Mouse (Mus musculus) bone marrow, adult 2 months (tissue): ENCODE measurements around the gene Sh3pxd2a. TPM values are rescaled to one million over a fixed set of nuclear protein-coding genes. Genes with fewer than 3 reads are reported as not detected.
A peak's percentile ranks its signal among the peaks of the same experiment; 100 is the strongest.

Experiments
- H3K27ac ChIP-seq: fragments of 200-500 bp; 2 replicates; pipeline ENCODE4 v1.5.1; 2012; ENCODE audit warnings: low read depth, mild to moderate bottlenecking, control low read depth, inconsistent platforms, low read length; ENCODE audit not compliant: control insufficient read depth, poor library complexity, insufficient read depth
- H3K4me1 ChIP-seq: fragments of 200-500 bp; 2 replicates; pipeline ENCODE4 v1.6.1; 2011; ENCODE audit warnings: low read length; ENCODE audit not compliant: control insufficient read depth, insufficient read depth
- H3K4me3 ChIP-seq: fragments of 200-500 bp; replicated peaks from 2 replicates; pipeline ENCODE3; 2011; ENCODE audit warnings: mild to moderate bottlenecking, low read depth, low read length, control low read depth; ENCODE audit not compliant: control insufficient read depth
- CTCF ChIP-seq: fragments of 200-500 bp; IDR thresholded peaks from 2 replicates; pipeline ENCODE4 v1.5.1; 2011; ENCODE audit warnings: low read length, control low read depth; ENCODE audit not compliant: control insufficient read depth, insufficient read depth
- POLR2A ChIP-seq: fragments of 200-500 bp; IDR thresholded peaks from 2 replicates; pipeline ENCODE4 v1.6.1; 2011; ENCODE audit warnings: low read depth, mild to moderate bottlenecking, control low read depth, low read length, borderline replicate concordance; ENCODE audit not compliant: control insufficient read depth
- WGBS: fragments of 180-500 bp; shearing (Covaris S2); methylation state at CpG from one replicate; pipeline ENCODE4 v1.1.7; 2018; 5-methylcytosine and 5-hydroxymethylcytosine counted together
- polyA plus RNA-seq: library from polyadenylated mRNA; stranded (reverse); fragments of >200 nt; gene quantifications from 2 replicates; pipeline ENCODE4 v1.2.4, GENCODE M21; 2011; ENCODE audit warnings: low replicate concordance; ENCODE audit not compliant: missing spikeins, insufficient read depth, insufficient read length

Sh3pxd2a gene
- polyA plus RNA-seq, 1 experiment = 8.3 TPM

- Histone ChIP-seq H3K27ac (no peak overlapping the region), H3K4me3 (no peak overlapping the region), H3K4me1 (no peaks in the 10 kb centered on the region; the same call in none of the 2 replicates)
- WGBS = 71% methylated on average over 13 of the region's 13 CpGs
- TF ChIP-seq POLR2A = no peak
- no peak for TF ChIP-seq CTCF
These were observed 6.3 kb downstream of the Sh3pxd2a start for GRCm38 (mm10) chr19:47457711-47458503.

DNA sequence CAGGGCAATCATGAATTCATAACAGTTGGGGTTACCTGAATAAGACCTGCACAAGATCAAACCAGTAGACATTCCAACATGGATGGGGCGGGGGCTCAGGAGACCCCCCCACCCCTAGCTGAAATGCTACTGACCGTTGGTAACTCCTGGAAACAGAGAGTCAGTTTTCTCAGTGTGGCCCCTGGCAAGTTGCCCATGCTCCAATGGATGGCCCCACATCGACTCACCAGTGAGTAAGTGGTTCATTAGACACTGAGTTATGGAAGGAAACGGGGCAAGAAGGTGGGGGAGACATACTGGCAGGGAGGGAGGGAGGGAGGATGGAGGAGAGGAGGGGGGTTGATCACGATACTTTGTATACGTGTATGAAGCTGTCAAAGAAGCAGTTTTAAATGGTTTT, 8.2 kb downstream of the Sh3pxd2a start:
- H3K4me3 ChIP-seq = no peak overlapping the region
- no peaks in the 10 kb centered on the region; the same call in none of the 2 replicates for H3K4me1 ChIP-seq
- H3K27ac ChIP-seq = no peak overlapping the region
- no peak for TF ChIP-seq POLR2A
- TF ChIP-seq CTCF = no peak
- WGBS = 43% methylated on average over 6 of the region's 6 CpGs

DNA sequence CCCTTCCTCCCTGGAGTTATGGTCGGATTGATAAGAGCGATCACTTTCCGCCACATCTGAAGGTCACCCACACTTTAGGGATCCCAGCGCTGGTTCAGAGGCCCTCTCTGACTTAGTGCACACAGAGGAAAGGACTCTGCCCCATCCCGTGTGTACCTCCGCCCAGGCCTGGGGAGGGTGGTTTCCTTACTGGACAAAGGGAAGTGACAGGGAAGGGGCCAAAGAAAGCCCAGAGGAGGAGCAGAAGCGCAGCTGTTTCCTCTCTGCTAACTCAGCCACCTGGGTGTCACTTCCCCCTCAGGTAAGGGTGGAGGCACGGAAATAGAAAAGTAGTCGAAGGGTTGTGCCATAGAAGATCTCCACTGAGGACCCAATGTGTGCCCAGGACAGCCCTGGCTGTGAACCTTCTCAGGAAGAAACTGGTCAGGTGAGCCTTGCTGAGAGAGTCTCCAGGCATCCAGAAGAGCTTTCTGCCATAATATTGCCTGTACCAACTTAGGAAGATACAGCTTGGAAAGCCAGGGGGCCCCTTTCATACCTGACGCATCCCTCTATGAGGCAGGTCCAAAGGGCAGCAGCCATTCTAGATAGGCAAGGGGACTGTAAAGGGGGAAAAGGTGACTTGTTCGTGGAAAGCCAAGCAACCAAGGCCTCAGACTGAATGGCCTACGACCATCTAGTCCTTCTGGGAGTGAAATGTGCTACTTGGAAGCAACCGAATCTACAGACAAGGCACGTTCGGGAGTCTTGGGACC, 9.0 kb downstream of the Sh3pxd2a start:
- Histone ChIP-seq H3K4me1 (no peaks in the 10 kb centered on the region; the same call in none of the 2 replicates), H3K27ac (no peak overlapping the region), H3K4me3 (no peak overlapping the region)
- TF ChIP-seq POLR2A (no peak), CTCF (no peak)
- WGBS = 60% methylated on average over 15 of the region's 15 CpGs

GRCm38 (mm10) chr19:47454167-47455000, 9.8 kb downstream of the Sh3pxd2a start:
- Histone ChIP-seq H3K4me3 (no peak overlapping the region), H3K4me1 (no peaks in the 10 kb centered on the region; the same call in none of the 2 replicates), H3K27ac (no peak overlapping the region; the same call in 1 of the 2 replicates)
- TF ChIP-seq POLR2A (no peak), CTCF (no peak)
- WGBS = 74% methylated on average over 11 of the region's 11 CpGs

DNA sequence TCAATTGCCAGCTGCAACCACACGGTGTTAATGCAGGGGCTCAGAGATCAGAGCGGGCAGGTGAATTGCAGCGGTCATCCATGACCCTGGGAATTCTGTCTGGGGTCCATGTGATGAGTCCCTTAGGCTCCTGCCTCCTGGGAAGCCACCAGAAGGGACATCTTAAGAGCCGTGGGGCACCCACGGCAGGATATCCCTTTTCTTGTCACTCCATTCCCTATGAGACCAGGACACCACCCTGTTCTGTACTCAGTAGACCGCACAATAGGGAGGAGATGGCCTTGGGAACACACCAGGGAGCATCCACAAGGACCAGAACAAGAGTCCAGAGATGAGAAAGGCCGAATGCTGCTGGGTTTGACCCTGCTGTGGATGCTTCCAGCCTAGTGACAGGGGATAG, 10.8 kb downstream of the Sh3pxd2a start:
- 80% methylated on average over 7 of the region's 7 CpGs for WGBS
- Histone ChIP-seq H3K27ac (no peak overlapping the region; the same call in 1 of the 2 replicates), H3K4me3 (no peak overlapping the region), H3K4me1 (peaks cover under 1% of the 10 kb centered on the region)
- TF ChIP-seq POLR2A = no peak
- TF ChIP-seq CTCF = no peak

DNA sequence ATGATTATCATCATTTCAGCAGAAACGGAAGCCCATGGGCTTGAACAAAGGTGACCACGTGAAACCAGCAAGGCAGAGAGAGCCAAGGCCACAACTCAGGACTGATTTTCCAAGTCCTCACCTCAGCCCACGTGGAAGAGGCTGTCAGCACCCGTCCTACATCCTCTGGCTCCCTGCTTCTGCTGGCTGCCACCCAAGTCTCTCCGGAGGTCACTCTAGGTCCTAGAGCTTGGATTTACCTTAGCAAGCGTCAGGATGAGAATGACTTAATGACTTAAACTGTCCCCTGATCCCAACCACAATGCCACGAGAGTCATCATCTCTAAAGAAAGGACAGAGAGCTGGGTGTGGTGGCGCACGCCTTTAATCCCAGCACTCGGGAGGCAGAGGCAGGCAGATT, 11.5 kb downstream of the Sh3pxd2a start:
- WGBS = 80% methylated on average over 10 of the region's 10 CpGs
- H3K4me1 ChIP-seq = peaks cover 1% of the 10 kb centered on the region
- TF ChIP-seq CTCF = no peak
- no peak for TF ChIP-seq POLR2A
- no peak overlapping the region for H3K27ac ChIP-seq
- H3K4me3 ChIP-seq = no peak overlapping the region

GRCm38 (mm10) chr19:47452211-47452610, 12.0 kb downstream of the Sh3pxd2a start:
- TF ChIP-seq POLR2A (no peak), CTCF (no peak)

DNA sequence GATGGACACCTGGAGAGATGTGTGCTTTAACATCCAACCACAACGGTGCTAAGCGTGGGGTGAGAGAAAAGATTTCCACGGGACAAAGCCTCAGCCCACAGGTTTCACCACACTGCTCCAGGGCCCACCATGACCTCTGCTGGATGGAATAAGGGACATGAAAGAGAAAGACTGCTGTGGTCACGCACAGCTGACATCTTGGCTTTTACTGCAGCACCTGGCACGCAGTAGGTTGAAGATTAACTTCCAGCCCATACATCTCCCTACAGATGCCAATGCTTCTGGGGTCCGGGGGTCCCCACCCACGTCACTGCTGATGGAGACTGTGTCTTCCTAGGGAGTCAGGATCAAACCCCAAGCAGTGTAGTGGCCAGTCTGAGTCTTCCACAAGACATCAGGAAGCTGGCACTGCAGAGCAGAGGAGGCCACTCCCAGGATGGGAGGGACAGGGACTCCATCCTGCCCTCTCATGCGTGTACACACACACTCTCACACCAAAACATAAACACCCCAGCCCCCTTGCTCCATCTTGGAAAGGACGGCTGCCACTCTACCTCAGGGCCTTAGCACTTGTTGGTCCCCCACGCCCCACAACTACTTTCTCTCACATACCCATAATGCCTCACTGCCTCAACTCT, 12.6 kb downstream of the Sh3pxd2a start:
- Histone ChIP-seq H3K27ac (peak overlapping the region; percentile 16; the same call in 1 of the 2 replicates), H3K4me1 (peaks cover 1% of the 10 kb centered on the region), H3K4me3 (no peak overlapping the region)
- WGBS = 71% methylated on average over 10 of the region's 10 CpGs
- TF ChIP-seq POLR2A (no peak), CTCF (no peak)

More at GRCm38 (mm10) chr19:47452211-47452610, 12.0 kb downstream of the Sh3pxd2a start:
- Histone ChIP-seq H3K4me1 (peaks cover 1% of the 10 kb centered on the region), H3K4me3 (no peak overlapping the region), H3K27ac (no peak overlapping the region)
- WGBS = 75% methylated on average over 7 of the region's 7 CpGs
